Mouse (Mus musculus): ENCODE results near the gene Aym1.

Aym1 gene

GRCm38 (mm10) chr5:113402702-113403101 lies 45.6 kb downstream of the Aym1 start:
- no peak overlapping the region for H3K4me3 ChIP-seq (replicated peaks; ENCODE audit: low read length)
- TF ChIP-seq CTCF (conservative IDR thresholded peaks at IDR 0.05; ENCODE audit: low read length) (no peak), POU5F1 (IDR thresholded peaks at IDR 0.05; ENCODE audit: borderline replicate concordance, low read length) (no peak), NANOG (IDR thresholded peaks at IDR 0.05; ENCODE audit: borderline replicate concordance, low read length) (no peak)
- H3K27me3 ChIP-seq (ENCODE audit: insufficient read depth, low read length): 0 out of 2 replicates have a peak, but pooled peaks cover 3% of the 10 kb centered on the region
- H3K4me1 ChIP-seq (replicated peaks; ENCODE audit: low read depth, low read length): peaks cover 18% of the 10 kb centered on the region
- H3K9me3 ChIP-seq (ENCODE audit: low read length): peaks cover 23% of the 10 kb centered on the region
- H3K36me3 ChIP-seq (ENCODE audit: insufficient read depth, low read length): no peaks in the 10 kb centered on the region

GRCm38 (mm10) chr5:113407346-113407745 lies 50.3 kb downstream of the Aym1 start:
- TF ChIP-seq NANOG (IDR thresholded peaks at IDR 0.05; ENCODE audit: borderline replicate concordance, low read length) (no peak), CTCF (conservative IDR thresholded peaks at IDR 0.05; ENCODE audit: low read length) (no peak), POU5F1 (IDR thresholded peaks at IDR 0.05; ENCODE audit: borderline replicate concordance, low read length) (no peak)
- 0 out of 2 replicates have a peak, but pooled peaks cover 3% of the 10 kb centered on the region for H3K27me3 ChIP-seq (ENCODE audit: insufficient read depth, low read length)
- peaks cover 8% of the 10 kb centered on the region for H3K4me1 ChIP-seq (replicated peaks; ENCODE audit: low read depth, low read length)
- H3K4me3 ChIP-seq (replicated peaks; ENCODE audit: low read length): no peak overlapping the region
- peaks cover 10% of the 10 kb centered on the region; the same call in 1 of the 2 replicates for H3K9me3 ChIP-seq (ENCODE audit: low read length)
- no peaks in the 10 kb centered on the region for H3K36me3 ChIP-seq (ENCODE audit: insufficient read depth, low read length)

Measured in E14TG2a.4 (cell line).